Mouse (Mus musculus): Measurements from ENCODE around the gene Sox11.

GRCm38 (mm10) chr12:27309969-27310368 lies 32.4 kb downstream of the Sox11 start:
- TF ChIP-seq POLR2A (IDR thresholded peaks at IDR 0.05; ENCODE audit: borderline replicate concordance, extremely low read depth, insufficient read depth, insufficient read length, poor library complexity, severe bottlenecking) = no peak
- no peak for TF ChIP-seq CTCF (IDR thresholded peaks at IDR 0.05; ENCODE audit: borderline replicate concordance, extremely low read depth, insufficient read depth, insufficient read length)

Measured in brain, embryonic 14.5 days (tissue).